Mouse (Mus musculus): ENCODE results near the gene Lias. TPM values are rescaled to one million over a fixed set of nuclear protein-coding genes. Genes with fewer than 3 reads are reported as not detected.

The Lias gene
- polyA plus RNA-seq, 1 experiment from 2014 or later: 72.0 TPM

DNA sequence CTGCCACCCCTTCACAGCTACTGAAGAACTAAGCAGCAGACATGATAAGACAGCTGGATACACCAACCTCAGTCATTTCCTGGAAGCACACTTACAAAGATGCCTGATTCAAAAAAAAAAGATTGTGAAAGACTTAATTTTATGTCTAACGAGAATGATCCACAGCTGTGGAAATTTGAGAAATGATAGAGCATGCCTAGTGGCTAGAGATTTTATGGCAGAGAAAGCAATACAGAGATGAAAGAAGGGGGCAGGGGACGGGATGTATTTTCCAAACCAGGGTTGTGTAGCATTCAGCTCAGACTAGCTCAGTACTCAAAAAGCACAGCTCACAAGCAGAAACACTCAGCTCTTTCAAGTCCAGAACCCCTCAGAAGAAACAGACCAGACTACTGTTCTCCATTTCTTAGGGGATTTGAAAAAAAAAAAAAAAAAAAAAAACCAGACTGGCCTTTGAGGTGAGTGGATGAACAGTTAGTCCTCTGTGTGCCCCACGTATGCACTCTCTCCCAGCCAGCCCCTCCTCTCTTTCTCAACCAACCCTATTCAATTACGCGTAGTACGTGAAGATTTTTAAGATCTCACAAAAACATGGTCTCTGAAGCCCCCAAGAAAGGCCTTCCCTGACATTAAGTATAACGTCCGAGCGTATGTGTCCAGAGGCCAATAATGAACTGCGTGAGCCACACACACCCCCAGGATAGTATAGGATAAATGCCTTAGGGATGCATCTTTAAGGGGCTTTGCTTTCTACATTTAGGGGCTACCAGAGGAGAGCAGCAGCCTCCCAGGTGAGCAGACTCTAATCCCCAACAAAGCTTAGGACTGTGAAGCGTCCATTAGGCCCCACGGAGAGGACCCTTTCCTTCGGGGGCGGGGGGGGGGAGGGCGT is 43.4 kb downstream of the Lias start:
- H3K9me3 ChIP-seq: no peaks in the 10 kb centered on the region
- WGBS: 3% methylated on average over 15 of the region's 15 CpGs
- H3K4me2 ChIP-seq (replicated peaks): peak overlapping the region; percentile 77
- peak overlapping the region; percentile 88 for H3K27ac ChIP-seq
- 0 out of 2 replicates have a peak, but pooled peaks have one; percentile 10 for ATAC-seq (ENCODE audit: low FRiP score, low read depth)
- no peaks in the 10 kb centered on the region for H3K27me3 ChIP-seq
- H3K36me3 ChIP-seq: peaks cover 4% of the 10 kb centered on the region; the same call in 1 of the 2 replicates
- peaks cover 26% of the 10 kb centered on the region for H3K4me1 ChIP-seq
- peak overlapping the region; percentile 79 for H3K4me3 ChIP-seq
- H3K9ac ChIP-seq: peak overlapping the region; percentile 84

DNA sequence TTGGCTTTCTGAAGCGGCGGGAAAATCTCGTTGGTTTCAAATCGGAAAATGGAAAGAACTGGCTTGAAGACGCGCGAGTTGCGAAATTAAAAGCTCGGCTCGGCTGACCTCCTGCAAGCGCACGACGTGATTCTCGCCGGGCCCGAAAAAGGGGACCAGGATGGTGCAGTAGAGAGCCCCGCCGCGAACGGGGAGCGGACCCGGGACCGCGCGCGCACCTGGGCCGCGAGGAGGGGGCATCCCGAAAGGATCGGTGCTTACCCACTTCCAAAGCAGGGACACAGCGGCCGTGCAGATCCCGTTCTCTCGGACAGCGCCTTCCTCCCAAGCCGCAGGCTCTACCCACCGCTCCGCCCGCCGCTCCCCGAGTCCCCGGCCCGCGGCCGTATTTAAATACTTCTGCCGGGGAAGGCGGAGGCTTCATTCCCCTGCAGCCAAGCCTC is 44.1 kb downstream of the Lias start:
- H3K4me2 ChIP-seq (replicated peaks): peak overlapping the region; percentile 77
- no peaks in the 10 kb centered on the region for H3K9me3 ChIP-seq
- H3K27ac ChIP-seq: peak overlapping the region; percentile 88
- no peaks in the 10 kb centered on the region for H3K27me3 ChIP-seq
- under 1% methylated on average over 44 of the region's 47 CpGs for WGBS
- peaks cover 4% of the 10 kb centered on the region; the same call in 1 of the 2 replicates for H3K36me3 ChIP-seq
- peak overlapping the region; percentile 84 for H3K9ac ChIP-seq
- peak overlapping the region; percentile 79 for H3K4me3 ChIP-seq
- H3K4me1 ChIP-seq: peaks cover 24% of the 10 kb centered on the region
- ATAC-seq (ENCODE audit: low FRiP score, low read depth): no peak

DNA sequence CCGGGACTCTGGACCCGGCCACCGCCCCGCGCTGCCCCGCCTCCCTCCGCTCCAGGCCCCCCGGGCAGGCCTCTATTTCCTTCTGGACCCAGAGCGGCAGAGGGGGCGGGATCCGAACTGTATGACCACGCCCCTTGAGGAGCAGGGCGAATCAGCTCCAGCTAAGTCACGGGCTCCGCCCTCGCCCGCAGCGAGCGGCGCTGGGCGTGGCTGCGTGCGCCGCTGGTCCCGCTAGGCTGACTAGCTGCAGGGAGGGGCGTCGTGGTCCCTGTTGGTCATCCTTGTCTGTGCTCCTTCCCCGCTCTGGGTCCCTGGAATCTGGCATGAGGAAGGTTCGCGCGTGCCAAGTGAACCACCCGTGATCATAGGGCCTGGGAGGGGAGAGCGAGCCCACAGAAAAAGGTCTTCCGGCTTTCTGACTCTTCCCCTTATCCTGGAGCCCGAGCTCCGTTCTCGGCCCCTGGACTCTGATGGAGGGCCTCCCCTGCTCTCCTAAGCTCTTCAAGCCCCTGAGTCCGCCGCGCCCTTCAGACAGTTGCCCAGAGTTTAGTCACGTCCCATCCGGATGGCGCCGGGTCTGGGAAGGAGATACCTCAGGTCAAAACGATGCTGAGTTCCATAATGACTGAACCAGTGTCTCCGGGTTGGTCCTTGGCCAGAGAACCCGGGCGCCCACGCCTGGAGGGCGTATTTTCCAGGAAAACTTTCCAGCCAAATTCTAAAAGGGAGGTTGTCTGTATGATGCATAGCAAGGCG is 44.7 kb downstream of the Lias start, which contains the start of gene Ugdh:
Gene Ugdh (minus strand): TSS at position 144 of the 756 bp plus-strand sequence.
- Histone ChIP-seq H3K4me2 (replicated peaks) (peak within 1 kb of the TSS; percentile 77), H3K9me3 (no peaks in the 10 kb centered on the region), H3K4me3 (peak within 1 kb of the TSS; percentile 79), H3K36me3 (peaks cover 2% of the 10 kb centered on the region; the same call in 1 of the 2 replicates), H3K4me1 (peaks cover 23% of the 10 kb centered on the region), H3K27ac (peak within 1 kb of the TSS; percentile 92), H3K9ac (peak within 1 kb of the TSS; percentile 84), H3K27me3 (no peaks in the 10 kb centered on the region)
- WGBS: 1% methylated on average over 51 of the region's 51 CpGs
- ATAC-seq (ENCODE audit: low FRiP score, low read depth): peak; percentile 97

DNA sequence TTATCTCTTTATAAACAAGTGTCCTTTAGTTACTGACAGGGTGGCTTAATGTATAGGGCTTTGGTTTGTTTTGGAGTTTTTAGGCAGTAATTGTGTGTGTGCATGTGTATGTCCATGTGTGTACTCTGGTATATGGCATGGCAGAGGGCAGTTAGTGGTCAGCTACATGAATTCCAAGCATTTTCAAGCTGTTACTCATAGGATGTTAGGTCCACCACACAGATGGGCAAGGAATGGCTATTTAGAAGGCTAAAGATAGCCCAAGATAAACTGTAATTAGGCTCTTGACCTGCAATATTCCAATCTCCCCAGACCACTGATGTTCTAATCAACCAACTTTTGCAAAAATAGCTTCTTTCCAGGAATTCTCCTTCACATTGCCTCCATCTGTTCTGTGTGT is 46.7 kb downstream of the Lias start:
- H3K27ac ChIP-seq: no peak overlapping the region
- no peak overlapping the region for H3K4me3 ChIP-seq
- H3K36me3 ChIP-seq: peaks cover 3% of the 10 kb centered on the region; the same call in 1 of the 2 replicates
- peaks cover 16% of the 10 kb centered on the region for H3K4me1 ChIP-seq
- H3K27me3 ChIP-seq: no peaks in the 10 kb centered on the region
- no peak overlapping the region for H3K4me2 ChIP-seq (replicated peaks)
- no peak for ATAC-seq (ENCODE audit: low FRiP score, low read depth)
- H3K9me3 ChIP-seq: no peaks in the 10 kb centered on the region
- H3K9ac ChIP-seq: no peak overlapping the region

DNA sequence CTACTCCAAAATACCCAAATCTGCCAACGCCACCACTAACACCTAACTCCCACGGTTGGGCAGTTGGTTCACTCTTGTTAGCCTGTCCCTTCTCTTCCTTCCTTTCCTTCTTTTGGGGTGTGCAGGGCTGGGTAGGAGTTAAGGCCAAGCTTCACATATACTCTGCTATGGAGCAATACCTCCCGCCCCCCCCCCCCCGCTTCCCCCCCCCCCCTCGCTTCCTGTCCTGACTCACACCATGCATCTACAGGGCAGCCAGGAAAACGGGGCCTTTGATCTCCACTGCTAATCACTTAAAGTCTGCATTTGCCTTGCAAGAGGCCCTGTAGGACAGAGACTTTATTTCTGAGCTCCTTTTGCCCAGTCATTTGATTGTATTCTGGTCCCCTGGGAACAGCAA is 53.7 kb downstream of the Lias start:
- no peak overlapping the region for H3K4me3 ChIP-seq
- no peak overlapping the region for H3K27ac ChIP-seq
- H3K9ac ChIP-seq: no peak overlapping the region
- peaks cover 17% of the 10 kb centered on the region for H3K36me3 ChIP-seq
- H3K4me1 ChIP-seq: no peaks in the 10 kb centered on the region
- ATAC-seq (ENCODE audit: low FRiP score, low read depth): no peak
- H3K4me2 ChIP-seq (replicated peaks): no peak overlapping the region
- H3K27me3 ChIP-seq: no peaks in the 10 kb centered on the region
- H3K9me3 ChIP-seq: no peaks in the 10 kb centered on the region
- 69% methylated on average over 2 of the region's 6 CpGs for WGBS

DNA sequence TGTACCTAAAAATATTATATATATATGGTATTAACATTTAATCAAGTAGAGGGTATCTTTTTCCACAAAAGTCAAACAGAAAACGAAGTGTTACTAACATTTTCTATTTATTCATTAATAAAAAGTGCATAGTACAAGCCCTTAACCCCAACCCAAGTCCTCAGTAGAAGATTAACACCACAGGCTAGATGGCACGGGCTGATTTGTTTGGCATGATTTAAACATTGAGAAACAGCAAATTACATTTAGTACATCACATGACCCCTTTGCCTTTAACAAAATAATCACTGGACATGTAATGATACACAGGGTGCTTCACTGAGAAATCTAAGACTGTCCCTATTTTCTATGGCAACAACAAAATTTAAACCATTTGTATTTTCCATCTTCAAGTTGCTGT is 55.5 kb downstream of the Lias start:
- Histone ChIP-seq H3K9ac (no peak overlapping the region), H3K27me3 (no peaks in the 10 kb centered on the region), H3K27ac (no peak overlapping the region), H3K4me2 (replicated peaks) (no peak overlapping the region), H3K36me3 (peaks cover 24% of the 10 kb centered on the region), H3K4me3 (no peak overlapping the region), H3K4me1 (no peaks in the 10 kb centered on the region), H3K9me3 (no peaks in the 10 kb centered on the region)
- WGBS: 84% methylated on average over 2 of the region's 2 CpGs
- no peak for ATAC-seq (ENCODE audit: low FRiP score, low read depth)

DNA sequence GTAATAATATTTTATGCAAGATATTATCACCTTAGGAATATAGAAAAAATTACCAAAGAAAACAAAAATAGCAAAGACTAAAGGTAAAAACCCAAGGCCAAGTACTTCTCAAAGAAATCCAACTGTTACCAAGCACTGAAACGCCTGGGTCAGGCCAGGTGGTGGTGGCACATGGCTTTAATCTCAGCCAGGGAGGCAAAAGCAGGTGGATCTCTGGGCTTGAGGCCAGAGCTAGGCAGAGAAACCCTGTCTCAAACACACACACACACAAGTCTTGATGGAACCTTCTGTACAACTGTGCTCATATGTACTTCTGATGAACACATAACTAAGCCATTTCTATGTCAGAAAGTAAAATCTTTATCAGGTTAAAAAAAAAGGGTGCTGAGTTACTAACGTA is 56.5 kb downstream of the Lias start:
- no peaks in the 10 kb centered on the region for H3K27me3 ChIP-seq
- no peak overlapping the region for H3K4me2 ChIP-seq (replicated peaks)
- no peak for ATAC-seq (ENCODE audit: low FRiP score, low read depth)
- H3K9me3 ChIP-seq: no peaks in the 10 kb centered on the region
- H3K4me1 ChIP-seq: no peaks in the 10 kb centered on the region
- H3K4me3 ChIP-seq: no peak overlapping the region
- H3K36me3 ChIP-seq: peaks cover 27% of the 10 kb centered on the region
- no peak overlapping the region for H3K9ac ChIP-seq
- no peak overlapping the region for H3K27ac ChIP-seq
- WGBS: 69% methylated on average over 2 of the region's 2 CpGs

DNA sequence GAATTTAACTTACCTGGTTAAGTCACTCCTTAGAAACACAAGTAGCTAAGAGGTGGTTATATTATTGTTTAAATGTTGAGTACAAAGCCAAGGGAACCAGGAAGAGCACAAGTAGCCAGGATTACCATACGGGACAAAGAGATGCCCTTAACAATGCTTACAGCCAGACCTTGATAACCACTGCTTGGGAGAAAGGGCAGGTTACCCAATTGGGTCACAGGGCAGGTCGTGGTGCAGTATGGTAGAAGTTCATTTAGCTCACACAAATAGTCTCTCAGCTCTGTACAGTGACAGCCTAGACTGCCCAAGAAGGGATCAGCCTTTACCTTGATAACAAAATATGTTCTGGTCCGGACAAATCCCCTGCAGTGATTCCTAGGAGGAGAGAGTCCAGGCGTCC is 57.6 kb downstream of the Lias start:
- Histone ChIP-seq H3K27me3 (no peaks in the 10 kb centered on the region), H3K36me3 (peaks cover 33% of the 10 kb centered on the region), H3K9me3 (no peaks in the 10 kb centered on the region), H3K9ac (no peak overlapping the region), H3K4me1 (no peaks in the 10 kb centered on the region), H3K4me2 (replicated peaks) (no peak overlapping the region), H3K27ac (no peak overlapping the region), H3K4me3 (no peak overlapping the region)
- ATAC-seq (ENCODE audit: low FRiP score, low read depth): no peak
- WGBS: 82% methylated on average over 4 of the region's 4 CpGs

DNA sequence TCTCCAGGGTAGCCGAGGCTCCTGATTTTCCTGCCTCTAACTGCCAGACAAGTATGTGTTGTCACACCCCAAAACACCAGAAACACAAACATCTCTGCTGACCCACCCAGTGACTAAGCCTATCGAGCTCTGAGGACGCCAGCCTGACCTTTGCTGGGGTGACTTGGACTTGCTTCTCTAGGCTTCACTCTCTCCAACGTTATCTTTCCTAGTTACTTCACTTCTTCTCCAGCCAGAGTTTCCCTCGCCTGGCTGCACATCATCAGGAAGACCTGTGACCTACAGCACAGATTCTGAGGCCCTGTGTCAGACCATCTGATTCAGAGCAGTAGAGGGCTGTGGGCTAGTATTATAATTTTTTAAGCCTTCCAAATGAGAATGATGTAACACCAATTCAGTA is 63.5 kb downstream of the Lias start:
- no peak overlapping the region for H3K4me3 ChIP-seq
- H3K9me3 ChIP-seq: no peaks in the 10 kb centered on the region
- H3K36me3 ChIP-seq: peaks cover 21% of the 10 kb centered on the region
- no peak overlapping the region for H3K4me2 ChIP-seq (replicated peaks)
- H3K4me1 ChIP-seq: peaks cover 33% of the 10 kb centered on the region
- 64% methylated on average over 5 of the region's 5 CpGs for WGBS
- H3K27ac ChIP-seq: no peak overlapping the region
- ATAC-seq (ENCODE audit: low FRiP score, low read depth): no peak
- H3K9ac ChIP-seq: no peak overlapping the region
- H3K27me3 ChIP-seq: no peaks in the 10 kb centered on the region

DNA sequence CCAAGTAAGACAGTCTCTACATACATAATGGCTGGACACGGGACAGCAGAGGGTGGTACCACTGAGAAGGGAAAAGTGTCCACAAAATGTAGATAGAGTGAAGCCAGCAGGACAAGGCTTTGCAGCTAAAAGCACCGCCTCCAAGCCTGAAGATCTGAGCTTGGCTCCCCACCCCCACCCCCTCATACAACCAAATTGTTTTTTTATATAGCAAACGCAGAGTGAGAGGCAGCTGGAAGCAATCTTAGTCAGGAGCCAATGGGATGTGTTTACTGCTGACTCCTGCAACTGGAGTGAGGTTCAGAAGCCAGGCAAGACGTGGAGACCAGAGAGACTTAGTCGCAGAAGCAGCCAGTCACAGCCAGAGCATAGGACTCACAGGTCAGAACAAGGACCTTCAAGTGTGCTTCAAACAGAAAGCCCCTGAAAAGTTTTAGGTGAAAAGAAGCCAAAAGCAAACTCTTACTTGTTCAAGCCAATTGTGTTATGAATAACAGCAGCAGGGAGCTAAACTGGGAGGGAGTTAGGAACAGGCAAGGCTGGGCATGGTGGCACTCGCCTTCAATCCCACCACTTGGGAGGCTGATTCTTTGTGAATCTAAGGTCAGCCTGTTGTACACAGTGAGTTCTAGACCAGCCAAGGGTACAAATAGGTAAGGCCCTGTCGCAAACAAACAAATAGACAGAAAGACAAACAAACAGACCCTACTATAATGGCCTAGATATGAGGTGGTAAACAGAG is 66.0 kb downstream of the Lias start:
- H3K4me2 ChIP-seq (replicated peaks): peak overlapping the region; percentile 38
- peak overlapping the region; percentile 76 for H3K27ac ChIP-seq
- no peak overlapping the region for H3K4me3 ChIP-seq
- 24% methylated on average over 7 of the region's 7 CpGs for WGBS
- peaks cover 33% of the 10 kb centered on the region for H3K4me1 ChIP-seq
- peaks cover 24% of the 10 kb centered on the region for H3K36me3 ChIP-seq
- no peaks in the 10 kb centered on the region for H3K9me3 ChIP-seq
- ATAC-seq (ENCODE audit: low FRiP score, low read depth): peak; percentile 87
- 0 out of 2 replicates have a peak overlapping the region, but pooled peaks have one; percentile 36 for H3K9ac ChIP-seq
- no peaks in the 10 kb centered on the region for H3K27me3 ChIP-seq

DNA sequence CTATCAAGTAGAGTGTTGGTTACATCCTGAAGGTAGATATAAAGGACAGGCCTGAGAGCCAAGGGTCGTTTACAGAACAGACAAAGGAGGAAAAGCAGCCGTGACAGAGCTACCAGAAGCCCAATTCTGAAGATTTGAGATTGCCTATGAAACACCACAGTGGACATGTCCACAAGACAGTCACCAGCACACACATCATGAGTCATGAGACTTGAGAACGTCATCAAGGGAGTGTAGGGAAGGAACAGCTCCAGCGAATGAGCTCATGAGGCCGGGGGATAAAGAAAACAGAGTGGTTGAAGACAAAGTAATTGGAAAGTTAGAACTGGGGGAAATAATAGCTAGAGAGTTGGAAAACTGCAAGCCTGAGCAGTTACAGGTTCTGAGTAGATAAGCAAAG is 66.5 kb downstream of the Lias start:
- Histone ChIP-seq H3K4me1 (peaks cover 33% of the 10 kb centered on the region), H3K9ac (no peak overlapping the region), H3K4me2 (replicated peaks) (no peak overlapping the region), H3K4me3 (no peak overlapping the region), H3K9me3 (no peaks in the 10 kb centered on the region), H3K36me3 (peaks cover 18% of the 10 kb centered on the region), H3K27ac (peak overlapping the region; percentile 76), H3K27me3 (no peaks in the 10 kb centered on the region)
- no peak for ATAC-seq (ENCODE audit: low FRiP score, low read depth)
- 48% methylated on average over 5 of the region's 5 CpGs for WGBS

Data from limb, embryonic 13.5 days (tissue).